ENCODE assay signal across 12 mouse cellular contexts in the genomic region with DNA sequence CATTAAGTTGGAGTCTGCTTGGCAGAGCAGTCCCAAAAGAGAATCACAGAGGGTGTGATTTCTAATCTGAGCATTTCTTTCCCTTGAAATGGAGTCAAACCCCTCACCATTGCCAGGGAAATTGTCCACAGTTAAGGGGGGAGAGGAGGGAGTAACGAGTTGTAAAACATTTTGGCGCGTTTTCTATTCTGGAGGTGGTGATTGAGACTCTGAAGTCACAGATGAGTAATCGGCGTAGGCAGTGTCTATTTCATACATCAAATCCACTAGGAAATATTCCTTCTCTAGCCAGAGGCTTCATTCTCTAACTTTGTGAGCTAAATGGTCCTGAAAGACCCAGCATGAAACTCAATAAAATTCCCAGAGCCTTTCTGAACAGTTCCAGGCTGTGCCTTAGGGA. TPM values are rescaled to one million over a fixed set of nuclear protein-coding genes. Genes with fewer than 3 reads are reported as not detected.
DNase-seq lines count a peak whose midpoint lies in the region; ATAC-seq and TF ChIP-seq lines count a peak whose summit lies in the region.
"Had no signal": no experiment of that assay in that cellular context is flagged by ENCODE, and none has a peak within 500 bp of the region (broad histone marks: within the 10 kb centered on the region; RNA-seq: fewer than 3 reads in every experiment).

No protein-coding gene starts in this region.

- no peaks in the 10 kb centered on the region for H3K9me3 ChIP-seq in hindbrain, embryonic 10.5 days
- H3K9me3 ChIP-seq in hindbrain, embryonic 11.5 days (ENCODE audit: control insufficient read depth, low read length), result no peaks in the 10 kb centered on the region
- H3K9me3 ChIP-seq in hindbrain, postnatal 0 days (ENCODE audit: low read length), result no peaks in the 10 kb centered on the region

- peak overlapping the region; percentile 61 for H3K4me3 ChIP-seq in hindbrain, embryonic 10.5 days
- H3K4me3 ChIP-seq in hindbrain, embryonic 11.5 days (ENCODE audit: low read depth, low read length), result no peak overlapping the region
- peak overlapping the region; percentile 60 for H3K4me3 ChIP-seq in hindbrain, postnatal 0 days (ENCODE audit: low read length)

- H3K36me3 ChIP-seq in hindbrain, embryonic 10.5 days, result no peaks in the 10 kb centered on the region
- H3K36me3 ChIP-seq in hindbrain, embryonic 11.5 days (ENCODE audit: control insufficient read depth, insufficient read depth, low read length), result no peaks in the 10 kb centered on the region
- no peaks in the 10 kb centered on the region for H3K36me3 ChIP-seq in hindbrain, postnatal 0 days (ENCODE audit: insufficient read depth, low read length)

- ATAC-seq in hindbrain, embryonic 11.5 days (ENCODE audit: low FRiP score), result no peak
- no peak for ATAC-seq in hindbrain, postnatal 0 days
- ATAC-seq: inflammation-experienced regulatory T-cells, adult 6 months had no signal

- H3K27me3 ChIP-seq in hindbrain, embryonic 10.5 days (ENCODE audit: insufficient read depth, poor library complexity, severe bottlenecking), result peaks cover 10% of the 10 kb centered on the region
- H3K27me3 ChIP-seq in hindbrain, embryonic 11.5 days (ENCODE audit: control insufficient read depth, insufficient read depth, low read length), result no peaks in the 10 kb centered on the region
- H3K27me3 ChIP-seq in hindbrain, postnatal 0 days (ENCODE audit: insufficient read depth, low read length), result no peaks in the 10 kb centered on the region

- H3K4me1 ChIP-seq in hindbrain, embryonic 10.5 days (replicated peaks), result peaks cover 15% of the 10 kb centered on the region
- no peaks in the 10 kb centered on the region for H3K4me1 ChIP-seq in hindbrain, embryonic 11.5 days (replicated peaks; ENCODE audit: control insufficient read depth, insufficient read depth, low read length)
- H3K4me1 ChIP-seq in hindbrain, postnatal 0 days (ENCODE audit: insufficient read depth, low read length), result no peaks in the 10 kb centered on the region

- H3K4me2 ChIP-seq in hindbrain, embryonic 11.5 days (replicated peaks; ENCODE audit: low read depth, low read length), result no peak overlapping the region; the same call in 1 of the 2 replicates
- H3K4me2 ChIP-seq in hindbrain, postnatal 0 days (ENCODE audit: low read depth, low read length), result peak overlapping the region; percentile 85

- no peak for TF ChIP-seq CTCF in hindbrain, postnatal 0 days (IDR thresholded peaks at IDR 0.05; ENCODE audit: low read depth)

- WGBS in hindbrain, embryonic 10.5 days, result 71% methylated on average over 5 of the region's 5 CpGs
- 74% methylated on average over 5 of the region's 5 CpGs for WGBS in hindbrain, embryonic 11.5 days
- WGBS in hindbrain, postnatal 0 days, result 49% methylated on average over 5 of the region's 5 CpGs

- no peak overlapping the region for H3K9ac ChIP-seq in hindbrain, embryonic 11.5 days (ENCODE audit: low read depth, low read length)
- H3K9ac ChIP-seq in hindbrain, postnatal 0 days (replicated peaks; ENCODE audit: low read length), result no peak overlapping the region

- no peak overlapping the region for H3K27ac ChIP-seq in hindbrain, embryonic 10.5 days
- H3K27ac ChIP-seq in hindbrain, embryonic 11.5 days (ENCODE audit: low read depth, low read length), result no peak overlapping the region
- H3K27ac ChIP-seq in hindbrain, postnatal 0 days, result no peak overlapping the region

- DNase-seq in hindbrain, embryonic 10.5 days (ENCODE audit: low spot score), result no peak
- no peak for DNase-seq in hindbrain, embryonic 11.5 days (ENCODE audit: low spot score)
- peak; percentile 17 for DNase-seq in right cerebral cortex, postnatal 25 days
- no peak for DNase-seq in right cerebral cortex, postnatal 14 days
- DNase-seq in hindbrain, postnatal 0 days (ENCODE audit: low spot score), result no peak
- no peak for DNase-seq in Muller cell, postnatal 12 days (ENCODE audit: inconsistent ontology term)
- DNase-seq in spleen, postnatal 10 days (ENCODE audit: low spot score in 2 of 2), result no peak
- DNase-seq in cerebellum, adult 9-10 months, result no peak
- DNase-seq: lung, postnatal 10 days; thymus, adult 18-20 months had no signal

RNA-seq across cellular contexts. Expression of gene Pcsk1, which starts 1.4 kb away (rescaled TPM):
- polyA plus RNA-seq in hindbrain, embryonic 10.5 days (2016; fragmentation: Nextera tagmentation; extraction: Ambion mirVana), result 0.68 and 0.90 TPM in 2 replicates
- polyA plus RNA-seq in hindbrain, embryonic 11.5 days (2014; fragmentation: Nextera tagmentation; extraction: Ambion mirVana), result 1.4 and 1.6 TPM in 2 replicates
- 3.1 and 4.4 TPM in 2 replicates for total RNA-seq in hindbrain, postnatal 0 days (2014; rRNA removed)
- 3.7 and 3.8 TPM in 2 replicates for polyA plus RNA-seq in hindbrain, postnatal 0 days (2015; fragmentation: Nextera tagmentation; extraction: Ambion mirVana)
- total RNA-seq: liver, adult 2 months had no signal
- polyA plus RNA-seq: liver, adult 2 months had no signal
